Mouse (Mus musculus): Measurements from ENCODE around the gene Usp28.
A peak's percentile ranks its signal among the peaks of the same experiment; 100 is the strongest.
"Not testable (repeated sequence)": the region's sequence is repeated elsewhere in the genome, so short reads cannot be mapped to it uniquely, and the experiment has no call there.

Usp28 gene

DNA sequence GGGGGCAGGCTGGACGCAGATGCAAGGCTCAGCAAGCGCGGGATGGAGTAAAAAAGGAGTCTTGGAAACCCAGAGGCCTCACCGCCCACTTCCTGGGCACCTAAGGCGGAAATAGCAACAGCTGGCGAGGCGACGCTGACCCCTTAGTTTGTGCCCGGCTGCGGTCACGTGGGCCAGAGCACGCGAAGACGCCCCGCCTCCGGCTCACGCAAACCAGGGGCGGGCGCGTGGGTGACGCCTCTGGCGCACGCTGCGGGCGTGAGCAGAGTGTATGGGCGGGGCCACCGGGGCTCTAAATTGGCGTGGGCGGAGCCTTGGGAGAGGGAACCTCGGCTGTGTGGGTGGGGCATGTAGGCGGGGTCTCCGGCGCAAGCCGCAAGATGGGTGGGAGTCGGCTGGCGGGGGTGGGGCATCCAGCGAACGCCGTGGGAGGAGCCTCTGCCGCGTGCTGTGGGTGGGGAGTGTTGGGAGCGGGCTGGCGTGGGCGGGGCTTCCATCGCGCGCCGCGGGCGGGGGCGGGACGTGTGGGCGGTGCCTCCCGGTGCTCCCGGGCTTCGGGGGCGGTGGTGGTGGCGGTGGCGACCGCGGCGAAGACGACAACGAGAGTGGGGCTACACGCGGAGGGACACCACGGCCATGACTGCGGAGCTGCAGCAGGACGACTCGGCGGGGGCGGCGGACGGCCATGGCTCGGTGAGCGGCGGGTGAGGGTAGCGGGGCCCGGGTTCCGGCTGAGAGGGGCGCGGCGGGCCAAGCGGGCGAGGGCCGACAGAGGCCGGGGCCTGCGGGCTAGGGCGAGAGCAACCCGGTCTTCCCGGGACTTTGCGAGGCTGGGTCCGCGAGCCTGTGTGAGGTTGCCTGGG lies at the start of gene Usp28:
Usp28 (plus strand) TSS at position 531 of the 863 bp plus-strand sequence.
- peak; percentile 98 for DNase-seq (ENCODE audit: low spot score)

DNA sequence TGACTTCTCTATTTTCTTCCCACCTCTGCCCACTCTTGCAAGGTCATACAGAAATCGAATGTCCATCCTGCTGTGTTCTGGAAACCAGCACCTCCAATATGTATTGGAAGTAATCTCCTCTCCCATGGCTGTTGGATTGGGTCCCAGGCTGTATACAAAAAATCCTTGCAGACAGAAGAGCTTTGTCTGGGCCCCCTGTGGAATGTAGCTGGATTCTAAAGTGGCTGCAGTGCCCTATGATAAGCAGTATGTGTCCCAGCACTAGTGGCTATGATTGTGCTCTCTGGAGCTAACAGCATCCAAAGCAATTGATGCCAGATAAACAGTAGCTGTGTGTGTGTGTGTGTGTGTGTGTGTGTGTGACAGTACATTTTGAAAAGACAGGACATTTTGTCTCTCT lies 42.8 kb upstream of the Usp28 start:
- DNase-seq (ENCODE audit: low spot score): no peak

DNA sequence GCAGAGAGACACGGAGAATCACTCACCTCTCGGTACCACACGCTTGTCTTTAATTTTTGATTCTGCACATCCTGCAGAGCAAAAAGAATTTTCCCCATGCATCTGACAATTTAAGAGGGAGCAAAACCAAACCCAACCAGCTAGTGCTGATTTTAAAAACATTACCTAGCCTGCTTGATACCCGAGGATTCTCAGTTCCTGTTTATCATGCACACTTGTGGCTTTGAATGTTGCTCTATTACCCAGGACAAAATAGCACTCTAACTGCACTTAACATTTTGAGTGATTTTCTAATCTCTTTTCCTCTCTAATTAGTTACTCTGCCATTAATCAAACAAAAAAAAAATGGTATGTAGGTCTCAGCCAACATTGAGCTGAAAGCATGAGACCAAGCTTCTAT lies 37.6 kb upstream of the Usp28 start:
- DNase-seq (ENCODE audit: low spot score): no peak

DNA sequence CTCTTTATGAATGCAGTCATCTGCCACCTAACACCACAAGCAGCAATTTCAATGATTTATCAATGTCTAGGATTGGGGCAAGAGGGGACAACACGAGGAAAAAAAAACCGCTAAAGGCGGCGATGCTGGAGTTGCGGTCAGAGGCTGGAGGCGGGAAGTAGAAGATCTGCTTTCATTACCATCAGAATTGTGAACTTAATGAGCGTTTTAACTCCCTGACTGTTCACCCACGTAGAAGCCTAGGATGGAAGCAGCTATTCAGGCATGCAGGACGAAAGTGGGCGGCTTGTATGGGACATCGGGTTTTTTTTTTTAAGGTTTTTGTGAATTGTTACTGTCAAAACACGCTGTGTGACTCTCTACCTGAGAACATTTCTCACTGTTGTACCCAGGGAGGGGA lies 23.9 kb upstream of the Usp28 start:
- DNase-seq (ENCODE audit: low spot score): no peak

DNA sequence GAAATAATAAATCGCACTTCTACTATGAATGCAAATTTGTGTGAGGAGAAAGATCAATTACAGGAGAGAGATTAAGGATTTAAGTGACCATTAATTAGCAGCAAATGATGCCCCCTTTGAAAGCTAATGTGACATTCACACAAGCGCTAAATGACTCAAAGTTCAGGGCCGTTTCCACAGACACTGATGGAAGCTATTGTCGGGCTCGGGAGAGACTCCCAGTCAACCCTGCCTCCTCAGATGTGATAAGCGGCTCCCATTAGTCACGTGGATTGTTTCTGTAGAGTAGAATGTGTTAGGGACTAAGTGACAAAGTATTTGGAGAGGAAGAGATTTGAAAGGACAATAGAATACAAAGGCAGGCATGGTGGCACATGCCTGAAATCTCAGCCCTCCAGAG lies 23.0 kb upstream of the Usp28 start:
- DNase-seq (ENCODE audit: low spot score): no peak

DNA sequence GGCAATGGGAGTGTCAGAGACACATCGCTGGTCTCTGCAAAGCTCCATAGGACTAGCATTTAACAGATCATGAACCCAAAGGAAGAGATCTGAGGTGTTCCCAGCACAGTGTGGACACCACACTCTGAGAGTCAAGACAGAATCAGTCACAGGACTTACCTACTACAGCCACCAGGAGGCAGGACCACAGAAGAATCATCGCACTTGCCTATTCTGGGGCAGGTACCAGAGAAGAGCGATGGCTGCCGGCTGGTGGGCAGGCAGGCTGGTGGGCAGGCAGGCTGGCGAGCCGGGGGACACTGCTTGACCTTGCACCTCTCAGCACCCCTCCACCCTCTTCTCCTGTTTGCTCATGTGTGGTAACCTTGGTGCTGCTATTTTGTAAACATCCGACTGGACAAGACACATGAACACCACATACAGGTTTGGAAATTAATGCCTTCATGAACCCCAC lies 20.6 kb upstream of the Usp28 start, which contains the start of gene Htr3b:
Htr3b (minus strand) TSS at position 404 of the 454 bp plus-strand sequence.
- DNase-seq (ENCODE audit: low spot score): no peak

DNA sequence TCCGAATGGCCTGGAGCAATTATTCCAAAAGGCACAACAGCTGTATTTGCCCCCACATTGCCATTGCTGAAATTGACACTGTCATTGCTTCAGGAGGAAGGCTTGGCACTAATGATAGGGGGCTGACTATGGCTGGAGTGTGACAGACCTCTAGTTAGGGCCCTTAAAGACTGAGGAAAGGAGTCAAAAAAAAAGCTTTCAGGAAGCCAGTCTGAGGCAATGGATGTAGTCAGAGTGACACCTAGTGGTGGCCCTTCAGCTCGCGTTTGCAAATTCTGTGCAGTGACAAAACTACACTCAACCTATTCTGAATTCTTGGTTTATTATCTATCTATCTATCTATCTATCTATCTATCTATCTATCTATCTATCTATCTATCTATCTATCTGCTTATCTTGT lies 12.7 kb upstream of the Usp28 start:
- peak; percentile 18 for DNase-seq (ENCODE audit: low spot score)

DNA sequence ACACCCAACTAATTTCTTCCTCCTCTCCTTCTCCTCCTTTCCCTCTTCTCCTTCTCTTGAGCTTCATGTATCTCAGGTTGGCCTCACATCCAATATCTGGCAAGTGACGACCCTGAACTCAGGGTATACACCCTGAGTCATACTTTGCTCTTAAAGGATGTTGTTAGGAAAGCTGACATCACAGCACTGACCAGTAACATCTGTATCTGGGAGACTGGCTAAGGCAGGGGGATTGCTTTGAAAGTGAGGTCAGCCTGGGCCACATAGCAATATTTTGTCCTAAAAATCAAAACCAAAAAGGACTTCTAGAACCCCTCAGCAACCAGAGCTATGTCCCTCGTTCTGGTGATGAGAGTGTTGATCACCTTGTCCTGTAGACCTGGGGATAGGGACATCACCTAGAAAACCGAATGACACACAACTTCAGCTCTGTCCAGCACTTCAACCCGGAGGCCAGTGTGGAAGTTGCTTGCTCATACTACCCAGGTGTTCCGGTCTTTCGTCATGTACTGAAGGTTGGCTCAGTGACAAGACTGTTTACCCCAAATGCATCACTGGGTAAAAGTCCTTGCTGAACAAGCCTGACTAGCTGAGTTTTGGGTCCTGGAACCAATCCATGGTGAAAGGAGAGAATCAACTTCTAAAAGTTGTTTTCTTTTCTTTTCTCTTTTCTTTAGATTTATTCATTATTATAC lies 8.4 kb upstream of the Usp28 start:
- DNase-seq (ENCODE audit: low spot score): no peak

DNA sequence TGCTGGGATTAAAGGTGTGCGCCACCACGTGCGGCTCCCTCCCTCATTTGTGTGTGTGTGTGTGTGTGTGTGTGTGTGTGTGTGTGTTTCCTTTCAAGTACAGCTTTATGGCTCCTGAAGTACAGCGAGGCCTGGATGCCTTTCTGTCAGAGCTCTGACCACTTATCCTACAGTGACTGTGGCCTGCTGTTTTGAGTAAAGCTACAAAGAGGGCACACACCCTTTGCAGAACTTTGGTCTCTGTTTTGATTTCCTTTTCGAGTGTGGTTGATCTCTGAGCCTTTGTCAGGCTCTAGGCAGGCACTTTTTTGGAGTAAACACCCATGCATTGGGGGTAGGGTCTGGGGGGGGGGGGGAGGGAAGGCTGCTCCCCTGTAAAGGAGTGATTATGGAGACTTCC lies 4.8 kb upstream of the Usp28 start:
- no peak for DNase-seq (ENCODE audit: low spot score)

DNA sequence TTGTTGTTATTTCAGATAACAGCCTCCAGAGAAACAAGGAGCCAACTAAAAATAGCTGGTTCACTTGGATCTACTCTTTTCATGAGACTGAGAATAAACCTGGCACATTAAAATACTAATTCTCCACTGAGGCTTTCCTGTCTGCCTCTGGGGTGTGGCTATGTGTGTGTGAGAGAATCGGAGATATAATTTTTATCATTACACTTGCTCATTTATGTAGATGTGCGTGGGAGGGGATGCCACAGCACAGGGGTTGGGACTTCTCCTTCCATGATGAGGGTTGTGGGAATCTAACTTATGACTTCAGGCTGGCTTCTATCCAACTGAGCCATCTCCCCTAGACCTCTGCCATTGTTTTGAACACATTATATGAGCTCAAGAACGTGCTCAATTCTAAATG lies 4.4 kb upstream of the Usp28 start:
- DNase-seq (ENCODE audit: low spot score): no peak

DNA sequence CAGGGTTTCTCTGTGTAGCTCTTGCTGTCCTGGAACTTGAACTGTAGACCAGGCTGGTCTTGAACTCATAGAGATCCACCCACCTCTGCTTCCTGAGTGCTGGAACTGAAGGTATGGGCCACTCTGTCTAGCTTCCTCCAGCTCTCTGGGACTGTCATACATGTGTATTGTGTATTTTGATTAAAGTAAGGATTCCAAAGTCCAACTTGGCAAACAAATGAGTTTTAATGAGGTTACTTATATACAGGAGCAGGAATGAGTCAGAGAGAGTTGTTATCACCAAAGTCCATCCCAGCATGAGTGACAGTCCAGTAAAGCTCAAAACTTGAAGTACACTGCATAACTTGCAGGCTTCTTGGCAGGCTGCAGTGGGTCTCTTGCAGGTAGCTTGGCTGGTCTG lies 3.3 kb upstream of the Usp28 start:
- no peak for DNase-seq (ENCODE audit: low spot score)

DNA sequence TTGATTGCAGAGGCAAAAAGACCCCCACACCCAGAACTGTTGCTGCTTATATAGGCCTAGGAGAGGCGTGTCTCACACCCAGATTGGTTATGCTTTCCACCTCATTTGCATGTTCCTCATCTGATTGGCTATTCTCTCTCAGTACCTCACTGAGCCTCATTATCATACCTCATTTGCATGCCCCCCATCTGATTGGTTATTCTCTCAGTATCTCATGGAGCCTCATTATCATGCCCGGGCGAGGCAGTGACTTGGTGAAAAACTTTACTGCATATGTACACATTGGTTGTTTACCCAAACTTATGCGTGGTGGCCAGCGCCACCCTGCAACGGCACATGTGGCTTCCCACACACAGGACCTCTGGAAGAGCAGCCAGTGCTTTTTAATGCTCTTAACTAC lies 1.4 kb upstream of the Usp28 start:
- DNase-seq (ENCODE audit: low spot score): not testable (repeated sequence)

DNA sequence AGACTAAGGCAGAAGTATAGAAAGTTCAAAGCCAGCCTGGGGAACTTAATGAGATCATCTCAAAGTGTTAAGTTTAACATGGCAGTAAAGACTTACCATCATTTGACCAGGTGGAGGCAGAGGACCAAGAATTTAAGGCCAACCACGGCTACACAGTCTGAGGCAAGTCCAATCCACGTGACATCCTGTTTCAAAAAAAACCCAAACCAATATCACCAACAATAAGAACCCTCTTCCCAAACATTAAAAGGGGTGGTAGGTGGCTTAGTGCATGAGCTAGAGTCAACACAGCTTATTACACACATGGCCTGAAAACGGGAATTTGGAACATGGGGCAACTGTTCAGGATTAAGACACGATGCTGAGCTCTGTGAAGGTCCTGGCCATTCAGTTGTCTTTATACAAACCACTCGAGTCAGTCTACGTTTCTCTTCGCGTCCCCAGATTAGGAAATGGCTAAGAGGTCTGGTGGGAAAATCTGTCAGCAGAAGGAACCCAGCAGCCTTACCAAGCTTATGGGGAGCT lies 793 bp upstream of the Usp28 start:
- no peak for DNase-seq (ENCODE audit: low spot score)

DNA sequence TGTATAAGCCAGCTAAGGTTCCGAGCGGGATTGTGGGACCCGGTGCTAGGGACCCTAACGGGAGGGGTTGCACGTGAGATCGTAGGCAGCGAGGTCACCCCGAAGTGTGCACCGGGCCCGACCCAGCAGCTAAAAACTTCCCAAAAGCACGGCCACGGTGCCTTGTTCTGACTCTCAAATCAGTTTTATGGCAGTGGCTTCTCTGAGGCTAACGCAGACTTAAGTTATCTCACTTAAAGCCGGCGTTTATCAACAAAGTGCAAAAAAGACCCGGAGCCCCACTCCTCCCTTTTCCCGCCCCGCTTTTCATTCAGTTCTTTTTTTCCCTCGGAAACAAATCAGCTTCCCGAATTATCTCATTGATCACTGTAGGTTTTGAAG lies 523 bp downstream of the Usp28 start:
- no peak for DNase-seq (ENCODE audit: low spot score)

DNA sequence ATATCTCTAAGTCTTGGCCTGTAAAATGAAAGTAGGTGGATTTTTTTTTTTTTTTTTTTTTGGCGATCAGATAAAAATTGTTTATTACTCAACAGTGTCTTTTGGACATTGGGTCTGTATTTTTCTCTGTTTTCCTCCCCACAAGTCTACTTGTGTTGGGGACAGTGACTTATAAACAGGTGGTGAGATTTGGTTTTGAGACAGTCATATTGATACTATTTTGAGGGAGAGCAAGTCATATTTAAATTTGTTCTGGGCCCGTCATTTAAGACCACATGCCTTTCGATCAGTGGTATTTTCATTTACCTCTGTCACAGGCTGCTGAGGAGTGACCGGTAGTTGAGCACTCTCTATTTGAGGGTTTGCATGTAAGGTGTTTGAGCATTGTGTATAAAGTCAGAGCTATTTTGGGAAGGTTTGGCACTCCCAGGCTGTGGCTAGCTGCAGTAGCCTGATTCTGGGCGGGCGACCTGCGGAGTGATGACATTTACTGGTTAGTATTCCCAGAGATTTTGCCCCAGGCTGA lies 1.5 kb downstream of the Usp28 start:
- no peak for DNase-seq (ENCODE audit: low spot score)

DNA sequence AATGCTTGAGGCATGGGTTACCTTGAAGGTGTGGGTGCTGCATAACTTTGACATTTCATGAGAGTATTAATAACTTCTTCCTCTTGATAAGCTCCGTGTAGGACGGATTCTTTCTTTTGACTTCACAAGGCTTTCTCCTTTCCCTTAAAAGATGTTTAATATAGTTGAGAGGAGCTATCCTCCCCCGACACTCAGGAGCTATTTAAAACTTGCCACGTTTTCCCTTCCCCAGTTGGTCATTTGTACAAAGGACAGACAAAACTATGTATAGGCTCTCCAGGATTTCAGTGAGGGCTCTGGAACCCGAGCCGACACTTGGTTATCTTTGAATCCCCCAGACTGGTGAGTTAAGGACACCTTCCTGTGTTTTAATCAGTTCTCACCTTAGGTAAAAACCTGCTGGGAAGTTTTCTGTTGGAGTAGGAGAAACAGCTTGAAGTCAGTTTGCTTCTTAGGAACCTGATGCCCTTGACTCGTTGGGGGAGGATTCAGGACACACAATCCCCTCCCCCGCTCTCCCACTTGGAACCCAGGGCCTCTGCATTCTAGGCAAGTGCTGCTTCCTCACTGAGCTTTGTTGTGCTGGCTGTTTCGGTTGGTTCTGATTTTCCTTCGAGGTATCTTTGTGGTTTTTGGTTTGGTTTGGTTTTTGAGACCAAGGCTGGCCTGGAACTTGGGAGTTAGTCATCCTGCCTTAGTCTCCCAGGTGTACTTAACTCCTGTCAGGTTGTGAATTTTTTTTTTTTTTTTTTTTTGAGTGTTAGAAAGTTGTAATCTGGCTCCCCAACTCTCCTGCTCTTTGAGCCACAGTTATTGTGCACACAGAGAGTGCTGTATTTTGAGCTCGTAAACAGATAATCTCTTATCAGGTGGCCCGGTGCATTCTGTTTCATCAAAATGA lies 2.3 kb downstream of the Usp28 start:
- DNase-seq (ENCODE audit: low spot score): no peak

DNA sequence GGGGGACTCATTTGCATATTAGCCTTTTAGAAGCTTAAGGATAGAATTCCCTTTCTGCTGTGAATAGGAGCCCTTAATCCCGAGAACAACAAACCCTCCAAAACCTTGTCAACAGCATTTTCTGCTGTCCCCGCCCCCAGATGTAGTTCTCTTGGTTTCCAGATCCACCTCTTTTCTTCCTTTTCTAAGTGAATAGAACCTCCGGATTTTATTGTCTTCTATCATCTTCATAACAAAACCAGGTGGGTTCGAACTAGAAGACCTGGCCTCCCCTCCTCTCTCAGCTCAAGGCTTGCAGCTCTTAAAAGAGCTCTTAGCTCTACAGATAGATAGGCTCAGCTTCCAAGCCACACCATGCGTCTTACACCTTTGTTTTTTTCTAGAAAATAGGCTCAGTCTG lies 6.5 kb downstream of the Usp28 start:
- DNase-seq (ENCODE audit: low spot score): no peak

DNA sequence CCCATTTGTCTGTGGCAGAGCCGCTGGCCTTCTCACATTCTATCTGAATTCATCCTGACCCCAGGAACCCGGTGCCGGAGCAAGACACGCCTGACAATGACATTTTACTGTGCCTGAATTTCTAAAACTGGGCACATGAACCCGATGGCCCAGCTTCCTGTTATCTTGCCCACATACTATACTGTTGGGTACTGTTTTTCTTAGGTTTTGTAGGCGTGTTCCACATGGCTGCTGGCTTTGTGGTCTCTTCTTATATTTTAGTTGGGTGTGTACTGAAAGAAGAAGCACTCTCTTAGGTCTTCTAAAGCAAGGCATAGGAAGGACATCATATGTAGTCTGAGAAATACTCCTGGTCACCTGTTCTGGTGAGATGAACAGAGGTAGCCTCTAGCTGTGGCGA lies 9.6 kb downstream of the Usp28 start:
- DNase-seq (ENCODE audit: low spot score): no peak

DNA sequence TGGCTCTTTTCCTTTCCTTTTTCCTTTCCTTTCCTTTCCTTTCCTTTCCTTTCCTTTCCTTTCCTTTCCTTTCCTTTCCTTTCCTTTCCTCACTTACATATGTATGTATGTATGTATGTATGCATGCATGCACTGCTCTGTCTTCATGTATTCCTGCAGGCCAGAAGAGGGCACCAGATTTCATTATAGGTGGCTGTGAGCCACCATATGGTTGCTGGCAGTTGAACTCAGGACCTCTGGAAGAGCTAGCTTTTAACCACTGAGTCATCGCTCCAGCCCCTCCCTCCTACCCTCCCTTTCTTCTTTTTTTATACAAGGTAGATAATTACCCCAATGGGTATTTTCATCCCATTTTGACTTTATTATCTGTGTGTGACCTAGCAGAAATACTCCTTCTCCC lies 10.6 kb downstream of the Usp28 start:
- no peak for DNase-seq (ENCODE audit: low spot score)

DNA sequence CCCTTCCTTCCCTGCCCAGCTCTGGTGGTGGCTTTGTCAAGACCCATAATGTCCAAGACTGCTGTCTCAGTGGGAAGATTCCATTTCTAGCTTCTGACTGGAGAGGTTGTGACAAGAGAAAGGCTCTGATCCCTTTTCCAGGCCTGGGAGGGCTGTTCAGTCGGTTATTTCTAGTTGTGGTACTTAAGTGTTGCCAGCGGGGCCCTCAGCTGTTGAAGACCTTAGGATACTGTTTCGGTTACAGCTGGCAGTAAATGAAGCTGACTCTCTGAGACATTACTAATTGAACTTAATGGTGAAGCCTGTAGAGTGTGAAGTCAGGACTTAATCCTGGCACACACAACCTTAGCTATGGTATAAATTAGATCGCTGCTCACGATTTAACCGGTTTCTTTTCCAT lies 14.1 kb downstream of the Usp28 start:
- DNase-seq (ENCODE audit: low spot score): no peak

DNA sequence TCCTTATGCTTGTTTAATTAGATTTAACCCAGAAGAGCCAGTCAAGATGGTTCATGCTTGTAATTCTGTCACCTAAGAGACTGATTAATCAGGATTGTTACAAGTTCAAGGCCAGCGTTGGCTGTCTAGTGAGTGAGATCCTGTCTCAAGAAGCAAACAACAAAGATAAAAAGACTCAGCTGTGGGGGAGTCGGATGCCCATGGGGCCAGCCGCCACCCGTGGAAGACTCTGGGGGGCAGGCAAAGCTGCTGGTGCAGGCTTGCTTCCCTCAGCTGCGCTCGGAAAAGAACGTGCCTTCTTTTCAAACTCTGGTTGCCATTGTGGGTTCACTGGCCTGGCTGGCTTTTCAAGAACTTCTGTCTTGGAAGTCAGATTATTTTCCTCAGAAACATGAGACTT lies 30.6 kb downstream of the Usp28 start:
- no peak for DNase-seq (ENCODE audit: low spot score)

DNA sequence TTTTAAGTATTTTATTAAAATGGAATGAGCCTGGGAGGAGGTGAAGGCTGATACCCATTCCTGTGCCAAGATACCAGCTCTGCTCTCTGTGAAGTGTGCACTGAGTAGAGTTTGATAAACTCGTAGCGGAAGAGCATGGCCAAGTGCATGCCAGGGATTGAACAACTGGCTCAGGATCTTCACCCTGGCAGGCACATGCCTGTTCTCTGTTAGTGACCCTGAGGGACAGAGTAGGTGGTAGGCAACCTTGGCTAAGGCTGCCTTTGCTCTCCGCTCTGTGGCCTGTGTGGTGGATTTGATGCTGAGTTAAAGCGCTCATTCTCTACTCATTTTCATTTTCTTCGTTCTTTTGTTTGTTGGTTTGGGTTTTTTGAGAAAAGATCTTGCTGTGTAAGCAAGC lies 36.1 kb downstream of the Usp28 start:
- DNase-seq (ENCODE audit: low spot score): no peak
